Mouse (Mus musculus) bone marrow, adult 2 months (tissue): ENCODE data around the gene Cmklr1.

Experiments
- CTCF ChIP-seq: fragments of 200-500 bp; IDR thresholded peaks from 2 replicates; pipeline ENCODE4 v1.5.1; 2011; ENCODE audit warnings: low read length, control low read depth; ENCODE audit not compliant: control insufficient read depth, insufficient read depth
- POLR2A ChIP-seq: fragments of 200-500 bp; IDR thresholded peaks from 2 replicates; pipeline ENCODE4 v1.6.1; 2011; ENCODE audit warnings: low read depth, mild to moderate bottlenecking, control low read depth, low read length, borderline replicate concordance; ENCODE audit not compliant: control insufficient read depth

- TF ChIP-seq POLR2A (no peak), CTCF (no peak)
Observed at GRCm38 (mm10) chr5:113606961-113607785, 43.1 kb downstream of the Cmklr1 start.
